Mouse (Mus musculus) ES-E14 (cell line): ENCODE measurements around the gene Elmod2. TPM values are rescaled to one million over a fixed set of nuclear protein-coding genes. Genes with fewer than 3 reads are reported as not detected.

Experiments used
- DNase-seq: peaks from one replicate; pipeline ENCODE4 v3.0.0-alpha.2; 2013; ENCODE audit warnings: low read depth, low spot score
- H3K27ac ChIP-seq: 2 replicates; pipeline ENCODE4 v1.5.1; 2012; ENCODE audit warnings: low read depth, mild to moderate bottlenecking, low read length, moderate library complexity, mixed read lengths; ENCODE audit not compliant: poor library complexity, insufficient read depth, severe bottlenecking
- H3K36me3 ChIP-seq: 2 replicates; pipeline ENCODE4 v1.6.1; 2012; ENCODE audit warnings: mild to moderate bottlenecking, low read length, moderate library complexity, mixed read lengths; ENCODE audit not compliant: control insufficient read depth, poor library complexity, insufficient read depth, severe bottlenecking
- H3K4me1 ChIP-seq, 2 experiments: fragments of 150-350 bp in 1 of 2; sonication (generic) in 1 of 2; 2 replicates each; pipeline ENCODE4 v1.6.1; 2012; ENCODE audit warnings: low read length in 2 of 2, mild to moderate bottlenecking in 1 of 2, mixed read lengths in 1 of 2; ENCODE audit not compliant: control insufficient read depth in 2 of 2, insufficient read depth in 2 of 2, poor library complexity in 1 of 2
- H3K4me3 ChIP-seq, 2 experiments: fragments of 150-350 bp in 1 of 2; sonication (generic) in 1 of 2; 2 replicates each; pipeline ENCODE4 v1.5.1; 2012; ENCODE audit warnings: low read length in 2 of 2, low read depth in 1 of 2, mild to moderate bottlenecking in 1 of 2, mixed read lengths in 1 of 2; ENCODE audit not compliant: insufficient read depth in 1 of 2, poor library complexity in 1 of 2, severe bottlenecking in 1 of 2
- H3K9ac ChIP-seq: 2 replicates; pipeline ENCODE4 v1.6.1; 2012; ENCODE audit warnings: low read depth, mild to moderate bottlenecking, low read length, mixed read lengths; ENCODE audit not compliant: poor library complexity, insufficient read depth, severe bottlenecking
- H3K9me3 ChIP-seq: fragments of 150-350 bp; sonication (generic); 2 replicates; pipeline ENCODE4 v1.6.1; 2012; ENCODE audit warnings: low read depth, mild to moderate bottlenecking, low read length; ENCODE audit not compliant: control insufficient read depth, insufficient read depth
- CHD2 ChIP-seq: IDR thresholded peaks from 2 replicates; pipeline ENCODE4 v1.6.1; 2014; ENCODE audit warnings: mild to moderate bottlenecking, low read depth, low read length, inconsistent platforms
- HCFC1 ChIP-seq: IDR thresholded peaks from 2 replicates; pipeline ENCODE4 v1.6.1; 2012; ENCODE audit warnings: low read length, inconsistent platforms, borderline replicate concordance; ENCODE audit not compliant: insufficient read depth
- MAFK ChIP-seq: IDR thresholded peaks from 2 replicates; pipeline ENCODE4 v1.6.1; 2014; ENCODE audit warnings: mild to moderate bottlenecking, low read depth, low read length, inconsistent platforms; ENCODE audit not compliant: insufficient read depth
- ZC3H11A ChIP-seq: IDR thresholded peaks from 2 replicates; pipeline ENCODE4 v1.6.1; 2012; ENCODE audit warnings: low read depth, mild to moderate bottlenecking, inconsistent platforms, low read length, borderline replicate concordance
- ZNF384 ChIP-seq: IDR thresholded peaks from 2 replicates; pipeline ENCODE4 v1.6.1; 2012; ENCODE audit warnings: low read depth, low read length, inconsistent platforms
- in situ Hi-C, 2 experiments: fragments of 600-800 bp; cut with MboI; formaldehyde crosslinking; loops; one replicate each; pipeline ENCODE4 v1.15.1; 2025; ENCODE audit warnings: low sequenced_read_pairs in 2 of 2, inconsistent platforms in 1 of 2; ENCODE audit not compliant: unreplicated experiment in 2 of 2
- total RNA-seq: library from RNA; depleted of rRNA; stranded (reverse); fragments of 300-350 nt; gene quantifications from 2 replicates; pipeline ENCODE4 v1.2.3, GENCODE M21; 2012

The Elmod2 gene
- total RNA-seq, 1 experiment: 10.7 TPM

GRCm38 (mm10) chr8:83332864-83333263 lies 578 bp upstream of the Elmod2 start:
- Histone ChIP-seq H3K4me3 (peak overlapping the region; percentile 48 to 59), H3K9me3 (no peaks in the 10 kb centered on the region), H3K4me1 (no peaks in the 10 kb centered on the region), H3K36me3 (no peaks in the 10 kb centered on the region), H3K9ac (no peak overlapping the region), H3K27ac (no peak overlapping the region)
- no peak for DNase-seq
- TF ChIP-seq HCFC1 (no peak), MAFK (no peak), ZC3H11A (no peak), CHD2 (no peak), ZNF384 (no peak)
- in situ Hi-C loops: no loop called here

- in situ Hi-C loops: no loop called here
- Histone ChIP-seq H3K9ac (peak overlapping the region; percentile 75; the same call in 1 of the 2 replicates), H3K4me3 (peak overlapping the region; percentile 83 to 88), H3K27ac (no peak overlapping the region), H3K4me1 (no peaks in the 10 kb centered on the region), H3K36me3 (no peaks in the 10 kb centered on the region), H3K9me3 (no peaks in the 10 kb centered on the region)
- DNase-seq: no peak
- TF ChIP-seq HCFC1 (no peak), ZC3H11A (no peak), CHD2 (no peak), MAFK (no peak), ZNF384 (no peak)
Observed at GRCm38 (mm10) chr8:83331567-83331898, 753 bp downstream of the Elmod2 start.

- TF ChIP-seq HCFC1: no peak
- no peak for TF ChIP-seq ZNF384
- TF ChIP-seq MAFK: no peak
- Histone ChIP-seq H3K4me3 (no peak overlapping the region), H3K4me1 (no peaks in the 10 kb centered on the region), H3K9ac (no peak overlapping the region), H3K36me3 (no peaks in the 10 kb centered on the region), H3K9me3 (no peaks in the 10 kb centered on the region), H3K27ac (no peak overlapping the region)
- no peak for DNase-seq
- in situ Hi-C loops: no loop called here
Observed at GRCm38 (mm10) chr8:83327889-83328288, 4.4 kb downstream of the Elmod2 start.

GRCm38 (mm10) chr8:83323056-83323455 lies 9.2 kb downstream of the Elmod2 start:
- Histone ChIP-seq H3K36me3 (peaks cover 4% of the 10 kb centered on the region; the same call in 1 of the 2 replicates), H3K4me3 (no peak overlapping the region), H3K9me3 (no peaks in the 10 kb centered on the region), H3K27ac (no peak overlapping the region), H3K4me1 (peaks cover 2 to 4% of the 10 kb centered on the region in 2 experiments; a peak in 1 of 4 replicates), H3K9ac (no peak overlapping the region)
- in situ Hi-C loops: no loop called here
- DNase-seq: peak; percentile 30
- TF ChIP-seq MAFK: no peak
- TF ChIP-seq ZC3H11A: peak; percentile 71; the same call in 1 of the 2 replicates

- no peak overlapping the region for H3K4me3 ChIP-seq
- no peaks in the 10 kb centered on the region for H3K9me3 ChIP-seq
- DNase-seq: no peak
- TF ChIP-seq ZNF384: no peak
- TF ChIP-seq MAFK: no peak
- no peak for TF ChIP-seq HCFC1
- TF ChIP-seq ZC3H11A: no peak
- TF ChIP-seq CHD2: no peak
- no peak overlapping the region for H3K9ac ChIP-seq
- in situ Hi-C loops: no loop called here
- H3K36me3 ChIP-seq: peaks cover 5% of the 10 kb centered on the region; the same call in 1 of the 2 replicates
- no peak overlapping the region for H3K27ac ChIP-seq
- H3K4me1 ChIP-seq: peaks cover 2 to 4% of the 10 kb centered on the region in 2 experiments; a peak in 1 of 4 replicates
Observed at GRCm38 (mm10) chr8:83322374-83322773, 9.9 kb downstream of the Elmod2 start.
